Mouse (Mus musculus): ENCODE results near the gene Gm15319. TPM values are rescaled to one million over a fixed set of nuclear protein-coding genes. Genes with fewer than 3 reads are reported as not detected.
"Not testable (repeated sequence)": the region's sequence is repeated elsewhere in the genome, so short reads cannot be mapped to it uniquely, and the experiment has no call there.

The Gm15319 gene
- 0.37 TPM in 1 of 2 replicates, not detected in the other for total RNA-seq (2014; rRNA removed)
- polyA plus RNA-seq (2015; fragmentation: Nextera tagmentation; extraction: Ambion mirVana), result 0.11 TPM in 1 of 2 replicates, not detected in the other

DNA sequence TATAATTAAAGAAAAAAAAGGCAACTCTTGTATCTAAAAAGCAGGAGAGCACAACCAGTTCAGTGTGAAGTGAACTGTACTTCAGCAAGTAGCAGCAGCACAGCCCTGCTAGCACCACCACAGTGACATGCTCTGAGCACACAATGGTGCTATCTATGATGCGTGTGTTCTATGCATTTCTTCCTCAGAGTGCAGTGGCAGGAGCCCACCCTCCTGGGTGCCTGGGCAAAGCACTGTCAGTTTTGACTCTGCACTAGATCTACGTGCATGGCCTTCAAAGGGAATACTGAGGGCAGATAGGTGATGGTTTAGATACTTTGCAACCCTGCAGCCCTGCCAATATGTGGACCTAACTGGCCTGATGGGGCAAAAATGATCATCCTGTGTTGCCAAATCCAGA is at the start of gene Gm15319:
TSS of gene Gm15319 (minus strand) at position 101 of the 400 bp plus-strand sequence.
- ATAC-seq; H3K4me3 ChIP-seq (ENCODE audit: low read length); DNase-seq (ENCODE audit: low spot score); H3K9ac ChIP-seq (replicated peaks; ENCODE audit: low read length); H3K4me2 ChIP-seq (ENCODE audit: low read depth, low read length); H3K27me3 ChIP-seq (ENCODE audit: insufficient read depth, low read length); H3K36me3 ChIP-seq (ENCODE audit: insufficient read depth, low read length); H3K9me3 ChIP-seq (ENCODE audit: low read length); H3K27ac ChIP-seq; H3K4me1 ChIP-seq (ENCODE audit: insufficient read depth, low read length): not testable (repeated sequence)
- no CpG with 5 or more reads among the region's 2 CpGs for WGBS

DNA sequence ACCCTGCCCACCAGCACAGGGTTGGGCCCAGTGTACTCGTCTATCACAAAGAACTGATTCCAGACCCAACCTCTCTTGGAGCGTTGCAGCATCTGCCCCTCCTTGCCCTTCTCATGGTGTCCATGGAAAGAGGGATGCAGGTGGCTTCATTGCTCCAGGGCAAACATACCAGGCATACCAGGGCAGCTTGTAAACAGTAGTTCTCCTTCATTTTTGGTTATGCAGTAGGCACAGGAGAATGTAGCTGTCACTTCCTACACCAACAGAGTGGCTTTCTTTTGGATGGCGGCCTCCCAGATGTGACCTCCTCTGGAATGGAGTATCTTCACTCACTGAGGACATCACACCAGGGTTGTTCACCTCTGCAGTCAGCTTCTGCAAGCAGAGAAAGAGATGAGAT is 47.3 kb upstream of the Gm15319 start:
- not testable (repeated sequence) for H3K4me3 ChIP-seq (ENCODE audit: low read length); H3K27ac ChIP-seq; H3K9me3 ChIP-seq (ENCODE audit: low read length); H3K9ac ChIP-seq (replicated peaks; ENCODE audit: low read length); H3K27me3 ChIP-seq (ENCODE audit: insufficient read depth, low read length); H3K4me2 ChIP-seq (ENCODE audit: low read depth, low read length); ATAC-seq; H3K4me1 ChIP-seq (ENCODE audit: insufficient read depth, low read length); H3K36me3 ChIP-seq (ENCODE audit: insufficient read depth, low read length); DNase-seq (ENCODE audit: low spot score)
- no CpG with 5 or more reads among the region's 3 CpGs for WGBS

DNA sequence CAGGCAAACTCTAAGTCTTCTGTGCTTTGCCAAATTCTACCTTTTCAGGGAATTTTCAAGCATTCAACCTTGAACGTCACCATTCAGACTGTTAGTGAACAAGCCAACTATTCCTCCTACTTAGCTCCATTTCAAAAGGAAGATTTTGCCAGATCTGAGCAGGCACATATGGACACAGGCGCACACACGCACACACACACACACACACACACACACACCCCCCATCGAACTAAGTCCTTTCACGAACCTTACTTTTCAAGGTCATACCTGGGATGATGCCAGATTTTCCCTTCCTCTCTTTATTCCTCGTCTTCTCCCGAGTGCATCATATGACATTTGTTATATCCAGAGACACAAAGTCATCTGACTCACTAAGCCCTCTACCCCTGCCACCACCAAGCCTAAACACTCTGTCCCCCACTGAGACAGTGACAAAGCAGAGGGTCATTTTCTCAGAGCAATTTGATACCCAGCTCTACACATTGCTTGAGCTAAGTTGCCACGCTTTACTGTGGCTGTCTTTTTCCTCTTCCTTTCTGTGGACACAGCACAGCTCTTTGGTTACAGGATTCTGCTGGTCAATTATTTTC is 45.5 kb upstream of the Gm15319 start:
- not testable (repeated sequence) for H3K4me1 ChIP-seq (ENCODE audit: insufficient read depth, low read length); H3K27me3 ChIP-seq (ENCODE audit: insufficient read depth, low read length); ATAC-seq; H3K27ac ChIP-seq; H3K4me3 ChIP-seq (ENCODE audit: low read length); H3K9me3 ChIP-seq (ENCODE audit: low read length); H3K36me3 ChIP-seq (ENCODE audit: insufficient read depth, low read length); H3K4me2 ChIP-seq (ENCODE audit: low read depth, low read length); H3K9ac ChIP-seq (replicated peaks; ENCODE audit: low read length)
- WGBS, result 89% methylated on average over 7 of the region's 8 CpGs
- peak; percentile 0 for DNase-seq (ENCODE audit: low spot score)

DNA sequence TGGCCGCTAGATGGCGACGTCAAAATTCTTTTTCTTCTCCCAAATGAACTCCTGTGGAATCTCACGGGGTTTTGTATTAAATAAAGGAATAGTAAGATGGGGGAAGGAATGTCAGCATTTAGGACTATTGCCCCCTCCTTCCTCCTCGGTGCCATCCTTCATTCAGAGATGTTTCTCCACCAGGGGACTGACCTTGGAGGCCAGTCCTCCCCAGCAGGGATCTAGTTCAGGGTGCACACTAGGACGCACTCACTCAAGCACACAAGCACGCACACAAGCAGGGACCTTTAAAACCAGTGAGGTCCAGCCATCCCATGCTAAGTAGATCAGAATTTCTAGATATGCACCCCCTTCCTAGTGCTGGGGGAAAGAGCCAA is 26.3 kb upstream of the Gm15319 start:
- peak; percentile 35 for TF ChIP-seq CTCF (IDR thresholded peaks at IDR 0.05; ENCODE audit: low read depth)
- not testable (repeated sequence) for H3K9me3 ChIP-seq (ENCODE audit: low read length); H3K36me3 ChIP-seq (ENCODE audit: insufficient read depth, low read length); H3K4me1 ChIP-seq (ENCODE audit: insufficient read depth, low read length); H3K4me3 ChIP-seq (ENCODE audit: low read length); DNase-seq (ENCODE audit: low spot score); H3K27me3 ChIP-seq (ENCODE audit: insufficient read depth, low read length); H3K27ac ChIP-seq; H3K4me2 ChIP-seq (ENCODE audit: low read depth, low read length); H3K9ac ChIP-seq (replicated peaks; ENCODE audit: low read length)
- peak; percentile 66 for ATAC-seq
- 19% methylated on average over 2 of the region's 7 CpGs for WGBS

DNA sequence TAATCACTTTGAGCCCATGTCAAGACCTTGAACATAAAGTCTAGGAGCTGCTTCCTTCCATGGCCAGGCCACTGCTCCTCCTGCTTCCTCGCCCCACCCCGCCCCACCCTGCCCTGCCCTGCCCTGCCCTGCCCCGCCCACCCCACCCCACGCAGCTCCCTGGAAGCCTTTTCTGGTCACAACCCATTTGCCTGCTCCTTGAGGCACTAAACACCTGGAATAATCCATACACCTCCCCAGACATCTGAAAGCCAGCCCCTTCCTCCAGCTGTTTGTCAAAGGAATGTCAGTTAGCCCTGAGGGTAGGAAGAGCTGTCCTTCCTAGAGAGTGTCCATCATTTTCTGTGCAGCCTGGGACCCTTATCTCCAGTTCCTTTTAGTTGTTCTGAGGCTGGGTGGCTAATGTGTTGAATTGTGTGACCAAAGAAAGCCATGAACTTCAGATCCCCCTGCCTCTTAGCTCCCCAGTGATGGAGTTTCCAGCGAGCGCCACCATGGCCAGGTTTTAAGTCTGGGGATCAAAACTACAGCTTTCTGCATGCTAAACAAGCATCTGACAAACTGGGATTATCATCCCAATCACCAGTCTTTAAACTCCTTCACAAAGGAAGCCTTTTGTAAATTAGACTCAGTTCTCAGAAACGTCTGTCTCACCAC is 25.8 kb upstream of the Gm15319 start:
- 80% methylated on average over 1 of the region's 7 CpGs for WGBS
- H3K36me3 ChIP-seq (ENCODE audit: insufficient read depth, low read length); DNase-seq (ENCODE audit: low spot score); H3K9ac ChIP-seq (replicated peaks; ENCODE audit: low read length); H3K27ac ChIP-seq; H3K4me1 ChIP-seq (ENCODE audit: insufficient read depth, low read length); H3K4me2 ChIP-seq (ENCODE audit: low read depth, low read length); H3K9me3 ChIP-seq (ENCODE audit: low read length); H3K4me3 ChIP-seq (ENCODE audit: low read length); H3K27me3 ChIP-seq (ENCODE audit: insufficient read depth, low read length): not testable (repeated sequence)
- peak; percentile 70 for ATAC-seq

DNA sequence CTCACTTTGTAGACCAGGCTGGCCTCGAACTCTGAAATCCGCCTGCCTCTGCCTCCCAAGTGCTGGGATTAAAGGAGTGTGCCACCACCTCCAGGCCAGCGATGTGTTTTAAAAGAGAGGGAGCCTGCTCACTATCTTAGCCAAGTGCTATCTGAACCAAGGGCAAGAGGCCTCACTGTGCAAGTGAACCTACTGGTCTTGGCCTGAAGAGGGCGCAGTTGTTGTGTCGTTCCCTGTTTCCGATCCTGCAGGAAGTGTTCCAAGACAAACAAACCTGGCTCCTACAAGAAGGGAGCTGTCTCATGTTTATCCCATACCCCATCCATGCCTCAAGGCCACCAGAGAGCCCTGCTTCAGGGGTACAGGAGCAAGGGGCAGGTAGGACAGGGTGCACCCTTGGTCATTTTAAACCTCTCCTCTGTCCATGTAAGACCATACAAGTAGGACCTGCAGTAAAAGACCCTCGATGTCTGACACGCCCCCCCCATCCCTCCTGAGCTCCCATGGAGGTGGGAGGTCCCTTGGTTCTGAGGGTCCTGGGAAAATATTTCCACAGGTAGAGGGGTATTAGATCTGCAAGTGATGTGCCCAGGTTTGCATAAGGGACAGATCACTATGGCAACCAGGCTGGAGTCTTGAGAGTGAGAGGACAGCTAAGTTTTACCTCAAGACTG is 24.2 kb upstream of the Gm15319 start:
- H3K9me3 ChIP-seq (ENCODE audit: low read length); H3K4me1 ChIP-seq (ENCODE audit: insufficient read depth, low read length); DNase-seq (ENCODE audit: low spot score); H3K27ac ChIP-seq; H3K36me3 ChIP-seq (ENCODE audit: insufficient read depth, low read length); H3K9ac ChIP-seq (replicated peaks; ENCODE audit: low read length); ATAC-seq; H3K4me3 ChIP-seq (ENCODE audit: low read length); H3K4me2 ChIP-seq (ENCODE audit: low read depth, low read length); H3K27me3 ChIP-seq (ENCODE audit: insufficient read depth, low read length): not testable (repeated sequence)
- WGBS, result 87% methylated on average over 2 of the region's 8 CpGs

DNA sequence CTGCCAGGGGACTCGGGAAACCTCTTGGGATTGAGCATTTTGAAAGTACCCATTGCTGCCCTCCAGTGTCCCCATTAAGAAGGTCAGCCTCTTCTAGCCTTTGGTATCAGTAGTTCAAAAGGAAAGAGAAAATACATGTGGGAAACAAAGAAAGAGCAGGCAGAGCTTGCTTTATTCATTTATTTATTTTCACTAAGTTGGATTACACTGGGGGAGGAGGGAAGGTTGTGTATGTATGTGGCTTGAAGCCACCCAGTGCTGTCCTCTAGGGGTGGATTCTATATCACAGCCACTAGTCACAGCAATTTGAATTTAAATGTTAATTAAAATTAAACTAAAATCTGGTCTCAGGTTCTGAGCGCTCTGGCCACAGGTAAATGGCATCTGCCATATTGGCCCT is 22.0 kb upstream of the Gm15319 start:
- ATAC-seq; H3K4me1 ChIP-seq (ENCODE audit: insufficient read depth, low read length); H3K27me3 ChIP-seq (ENCODE audit: insufficient read depth, low read length); H3K36me3 ChIP-seq (ENCODE audit: insufficient read depth, low read length); H3K4me3 ChIP-seq (ENCODE audit: low read length); DNase-seq (ENCODE audit: low spot score); H3K9ac ChIP-seq (replicated peaks; ENCODE audit: low read length); H3K4me2 ChIP-seq (ENCODE audit: low read depth, low read length); H3K9me3 ChIP-seq (ENCODE audit: low read length); H3K27ac ChIP-seq: not testable (repeated sequence)
- WGBS, result 17% methylated on average over 1 of the region's 2 CpGs

DNA sequence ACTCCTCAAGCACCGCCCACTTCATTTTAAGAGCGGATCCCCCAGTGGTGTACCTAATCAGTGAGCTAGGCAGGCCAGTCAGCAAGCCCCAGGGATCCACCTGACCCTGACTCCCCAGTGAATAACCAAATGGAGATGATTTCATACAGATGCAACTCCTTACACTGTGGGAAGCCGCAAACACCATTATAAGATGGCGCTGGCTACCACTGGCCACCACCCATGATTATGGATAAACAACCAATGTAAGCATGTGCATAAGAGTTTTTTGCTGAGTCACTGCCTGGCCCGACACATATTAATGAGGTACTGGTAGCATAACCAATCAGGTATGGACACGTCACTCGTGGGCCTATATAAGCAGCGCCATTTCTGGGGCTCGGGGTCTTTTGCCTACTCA is 21.1 kb upstream of the Gm15319 start:
- not testable (repeated sequence) for H3K9ac ChIP-seq (replicated peaks; ENCODE audit: low read length); H3K4me2 ChIP-seq (ENCODE audit: low read depth, low read length); H3K27ac ChIP-seq; H3K4me1 ChIP-seq (ENCODE audit: insufficient read depth, low read length); H3K4me3 ChIP-seq (ENCODE audit: low read length); DNase-seq (ENCODE audit: low spot score); H3K9me3 ChIP-seq (ENCODE audit: low read length); ATAC-seq; H3K27me3 ChIP-seq (ENCODE audit: insufficient read depth, low read length); H3K36me3 ChIP-seq (ENCODE audit: insufficient read depth, low read length)
- 87% methylated on average over 5 of the region's 9 CpGs for WGBS

DNA sequence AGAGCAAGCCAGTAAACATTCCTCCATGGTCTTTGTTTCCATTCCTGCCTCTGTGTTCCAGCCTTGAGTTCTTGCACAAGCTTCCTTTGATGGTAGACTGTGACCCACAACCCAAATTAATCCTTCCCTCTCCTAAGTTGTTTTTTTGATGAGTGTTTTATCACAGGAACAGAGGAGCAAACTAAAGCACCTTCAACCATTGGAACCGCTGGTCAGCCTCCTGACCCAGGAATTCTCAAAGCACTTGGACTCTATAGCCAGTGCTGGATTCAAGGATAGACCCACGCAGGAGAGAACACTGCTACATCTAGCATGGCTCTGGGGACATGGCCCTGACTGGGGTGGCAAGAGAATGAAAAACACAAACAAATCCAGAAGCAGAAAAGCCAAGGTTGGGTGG is 19.1 kb upstream of the Gm15319 start:
- not testable (repeated sequence) for H3K4me2 ChIP-seq (ENCODE audit: low read depth, low read length); H3K27ac ChIP-seq; H3K4me1 ChIP-seq (ENCODE audit: insufficient read depth, low read length); H3K9me3 ChIP-seq (ENCODE audit: low read length); H3K36me3 ChIP-seq (ENCODE audit: insufficient read depth, low read length); ATAC-seq; H3K9ac ChIP-seq (replicated peaks; ENCODE audit: low read length); DNase-seq (ENCODE audit: low spot score); H3K27me3 ChIP-seq (ENCODE audit: insufficient read depth, low read length); H3K4me3 ChIP-seq (ENCODE audit: low read length)
- 80% methylated on average over 2 of the region's 2 CpGs for WGBS

DNA sequence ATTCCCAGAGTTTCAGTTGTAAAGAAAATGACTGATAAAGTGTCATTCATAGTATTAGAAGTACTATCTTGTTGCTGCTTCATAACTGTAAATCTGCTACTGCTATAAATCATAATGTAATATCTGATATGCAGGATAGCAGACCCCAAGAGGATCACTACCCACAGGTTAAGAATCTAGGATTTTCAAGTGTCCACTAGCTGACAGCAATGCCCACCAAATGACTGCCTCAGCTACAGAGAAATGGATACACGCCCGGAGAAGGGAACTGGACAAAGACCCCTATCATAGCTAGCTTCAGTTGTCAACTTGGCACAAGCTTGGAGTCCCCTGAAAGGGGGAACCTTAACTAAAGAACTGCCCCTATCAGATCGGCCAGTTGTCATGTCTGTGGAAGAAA is 18.6 kb upstream of the Gm15319 start:
- not testable (repeated sequence) for ATAC-seq; H3K9ac ChIP-seq (replicated peaks; ENCODE audit: low read length); H3K36me3 ChIP-seq (ENCODE audit: insufficient read depth, low read length); H3K9me3 ChIP-seq (ENCODE audit: low read length); H3K27ac ChIP-seq; H3K4me1 ChIP-seq (ENCODE audit: insufficient read depth, low read length); DNase-seq (ENCODE audit: low spot score); H3K4me2 ChIP-seq (ENCODE audit: low read depth, low read length); H3K4me3 ChIP-seq (ENCODE audit: low read length); H3K27me3 ChIP-seq (ENCODE audit: insufficient read depth, low read length)
- WGBS, result 86% methylated on average over 2 of the region's 3 CpGs

All from hindbrain, postnatal 0 days (tissue).